Mouse (Mus musculus): Measurements from ENCODE around the gene Mllt6. TPM values are rescaled to one million over a fixed set of nuclear protein-coding genes. Genes with fewer than 3 reads are reported as not detected.

The Mllt6 gene
- polyA plus RNA-seq, 1 experiment from 2014 or later = 5.2 TPM

- H3K27ac ChIP-seq (ENCODE audit: low read depth) = no peak overlapping the region
- no peaks in the 10 kb centered on the region for H3K36me3 ChIP-seq (ENCODE audit: insufficient read depth)
Observed at GRCm38 (mm10) chr11:97658751-97659266, 4.4 kb upstream of the Mllt6 start.

GRCm38 (mm10) chr11:97659267-97659989 is 3.8 kb upstream of the Mllt6 start:
- no peak for ATAC-seq (ENCODE audit: insufficient read depth)
- Histone ChIP-seq H3K27ac (ENCODE audit: low read depth) (peak overlapping the region; percentile 85), H3K4me1 (ENCODE audit: insufficient read depth) (peaks cover 22% of the 10 kb centered on the region)

More at GRCm38 (mm10) chr11:97658751-97659266, 4.4 kb upstream of the Mllt6 start:
- Histone ChIP-seq H3K4me3 (ENCODE audit: low read depth, low read length) (no peak overlapping the region), H3K4me2 (peak overlapping the region; percentile 89), H3K9me3 (ENCODE audit: low read depth, low read length) (no peaks in the 10 kb centered on the region), H3K4me1 (ENCODE audit: insufficient read depth) (peaks cover 22% of the 10 kb centered on the region), H3K27me3 (ENCODE audit: insufficient read depth, low read length) (peaks cover 17% of the 10 kb centered on the region), H3K9ac (peak overlapping the region; percentile 89)
- DNase-seq = no peak
- TF ChIP-seq CTCF (IDR thresholded peaks at IDR 0.05; ENCODE audit: low read depth) = no peak
- WGBS = 44% methylated on average over 11 of the region's 11 CpGs
- no peak for ATAC-seq (ENCODE audit: insufficient read depth)

GRCm38 (mm10) chr11:97659990-97660714 is 3.1 kb upstream of the Mllt6 start:
- DNase-seq (peak; percentile 86), ATAC-seq (ENCODE audit: insufficient read depth) (peak; percentile 86)
- Histone ChIP-seq H3K4me1 (ENCODE audit: insufficient read depth) (peaks cover 26% of the 10 kb centered on the region), H3K9me3 (ENCODE audit: low read depth, low read length) (no peaks in the 10 kb centered on the region), H3K36me3 (ENCODE audit: insufficient read depth) (no peaks in the 10 kb centered on the region), H3K9ac (peak overlapping the region; percentile 89), H3K4me2 (peak overlapping the region; percentile 89), H3K27ac (ENCODE audit: low read depth) (peak overlapping the region; percentile 85), H3K4me3 (ENCODE audit: low read depth, low read length) (peak overlapping the region; percentile 88), H3K27me3 (ENCODE audit: insufficient read depth, low read length) (peaks cover 17% of the 10 kb centered on the region)
- TF ChIP-seq CTCF (IDR thresholded peaks at IDR 0.05; ENCODE audit: low read depth) = no peak
- under 1% methylated on average over 66 of the region's 78 CpGs for WGBS

More at GRCm38 (mm10) chr11:97659267-97659989, 3.8 kb upstream of the Mllt6 start:
- Histone ChIP-seq H3K9me3 (ENCODE audit: low read depth, low read length) (no peaks in the 10 kb centered on the region), H3K9ac (peak overlapping the region; percentile 89), H3K4me2 (peak overlapping the region; percentile 89), H3K27me3 (ENCODE audit: insufficient read depth, low read length) (peaks cover 17% of the 10 kb centered on the region), H3K36me3 (ENCODE audit: insufficient read depth) (no peaks in the 10 kb centered on the region), H3K4me3 (ENCODE audit: low read depth, low read length) (peak overlapping the region; percentile 88)
- 10% methylated on average over 13 of the region's 13 CpGs for WGBS
- DNase-seq = peak; percentile 18
- no peak for TF ChIP-seq CTCF (IDR thresholded peaks at IDR 0.05; ENCODE audit: low read depth)

- Histone ChIP-seq H3K9me3 (ENCODE audit: low read depth, low read length) (no peaks in the 10 kb centered on the region), H3K36me3 (ENCODE audit: insufficient read depth) (peaks cover 3% of the 10 kb centered on the region; the same call in 1 of the 2 replicates), H3K27ac (ENCODE audit: low read depth) (peak overlapping the region; percentile 91), H3K4me3 (ENCODE audit: low read depth, low read length) (peak overlapping the region; percentile 88), H3K4me1 (ENCODE audit: insufficient read depth) (peaks cover 26% of the 10 kb centered on the region), H3K9ac (peak overlapping the region; percentile 89; the same call in 1 of the 2 replicates), H3K4me2 (peak overlapping the region; percentile 89), H3K27me3 (ENCODE audit: insufficient read depth, low read length) (peaks cover 17% of the 10 kb centered on the region)
- DNase-seq (no peak), ATAC-seq (ENCODE audit: insufficient read depth) (no peak)
- TF ChIP-seq CTCF (IDR thresholded peaks at IDR 0.05; ENCODE audit: low read depth) = no peak
- WGBS = 3% methylated on average over 27 of the region's 27 CpGs
Observed at GRCm38 (mm10) chr11:97660734-97661647, 2.2 kb upstream of the Mllt6 start.

GRCm38 (mm10) chr11:97661648-97662133 is 1.5 kb upstream of the Mllt6 start:
- Histone ChIP-seq H3K9me3 (ENCODE audit: low read depth, low read length) (no peaks in the 10 kb centered on the region), H3K27ac (ENCODE audit: low read depth) (peak overlapping the region; percentile 91), H3K4me2 (peak overlapping the region; percentile 89), H3K4me1 (ENCODE audit: insufficient read depth) (peaks cover 26% of the 10 kb centered on the region), H3K27me3 (ENCODE audit: insufficient read depth, low read length) (peaks cover 17% of the 10 kb centered on the region), H3K9ac (peak overlapping the region; percentile 9), H3K4me3 (ENCODE audit: low read depth, low read length) (peak overlapping the region; percentile 88), H3K36me3 (ENCODE audit: insufficient read depth) (peaks cover 10% of the 10 kb centered on the region; the same call in 1 of the 2 replicates)
- DNase-seq (peak; percentile 78), ATAC-seq (ENCODE audit: insufficient read depth) (no peak)
- TF ChIP-seq CTCF (IDR thresholded peaks at IDR 0.05; ENCODE audit: low read depth) = no peak
- under 1% methylated on average over 17 of the region's 20 CpGs for WGBS

- no peak for TF ChIP-seq CTCF (IDR thresholded peaks at IDR 0.05; ENCODE audit: low read depth)
- Histone ChIP-seq H3K4me3 (ENCODE audit: low read depth, low read length) (peak overlapping the region; percentile 88), H3K4me1 (ENCODE audit: insufficient read depth) (peaks cover 26% of the 10 kb centered on the region), H3K27me3 (ENCODE audit: insufficient read depth, low read length) (peaks cover 17% of the 10 kb centered on the region), H3K36me3 (ENCODE audit: insufficient read depth) (peaks cover 16% of the 10 kb centered on the region), H3K27ac (ENCODE audit: low read depth) (peak overlapping the region; percentile 91), H3K4me2 (peak overlapping the region; percentile 89), H3K9me3 (ENCODE audit: low read depth, low read length) (no peaks in the 10 kb centered on the region), H3K9ac (peak overlapping the region; percentile 76)
- WGBS = 2% methylated on average over 21 of the region's 21 CpGs
- no peak for ATAC-seq (ENCODE audit: insufficient read depth)
- peak; percentile 72 for DNase-seq
Observed at GRCm38 (mm10) chr11:97662207-97662892, 864 bp upstream of the Mllt6 start.
